Comparison of ENCODE assay signal across 8 mouse cellular contexts in genomic region chr9:44494261-44494862, GRCm38 (mm10). TPM values are rescaled to one million over a fixed set of nuclear protein-coding genes. Genes with fewer than 3 reads are reported as not detected.
DNase-seq lines count a peak whose midpoint lies in the region; ATAC-seq lines count a peak whose summit lies in the region.

No protein-coding gene starts in this region.

- ATAC-seq in monocyte, adult 5-6 weeks (replicated peaks; ENCODE audit: insufficient number of reproducible peaks, low FRiP score, low TSS enrichment, poor library complexity, severe bottlenecking) = no peak

- intact Hi-C loops in heart, postnatal 36 days (cut with DNase I) = no loop called here

- DNase-seq in embryo, embryonic 9.5 days (ENCODE audit: extremely low spot score) = peak; percentile 39
- no peak for DNase-seq in embryo, embryonic 10.5 days (ENCODE audit: low spot score)
- DNase-seq in B cell, adult 2 months = peak; percentile 82 to 85
- DNase-seq in cerebellum, postnatal 25 days = peak; percentile 61
- DNase-seq in heart, postnatal 36 days = peak; percentile 30 to 34
- DNase-seq in liver = peak; percentile 15
- peak; percentile 70 for DNase-seq in skeletal muscle tissue, adult 2 months (ENCODE audit: low read depth, low spot score)

RNA-seq across cellular contexts. Expression of gene Bcl9l, which starts 11.7 kb away (rescaled TPM):
- total RNA-seq in heart, postnatal 36 days (2021) = 10 to 100 TPM; 44.6 to 59.4 TPM
- total RNA-seq in monocyte, adult 5-6 weeks (2017) = 2.8 to 14.1 TPM (median 2.8 TPM) in 3 replicates

RNA-seq across cellular contexts. Expression of gene Upk2, which starts 39.6 kb away (rescaled TPM):
- not detected for total RNA-seq in heart, postnatal 36 days (2021)
- total RNA-seq in monocyte, adult 5-6 weeks (2017) = not detected in 3 replicates

RNA-seq across cellular contexts. Expression of gene Foxr1, which starts 53.4 kb away (rescaled TPM):
- not detected for total RNA-seq in heart, postnatal 36 days (2021)
- total RNA-seq in monocyte, adult 5-6 weeks (2017) = not detected in 3 replicates
